Mouse (Mus musculus) ovary, postnatal 10 days (tissue): Measurements from ENCODE around the gene Tnrc6c.
A peak's percentile ranks its signal among the peaks of the same experiment; 100 is the strongest.

ENCODE experiments used
- DNase-seq: peaks from one replicate; pipeline ENCODE4 v3.0.0; 2022; ENCODE audit warnings: low spot score

Gene Tnrc6c

DNA sequence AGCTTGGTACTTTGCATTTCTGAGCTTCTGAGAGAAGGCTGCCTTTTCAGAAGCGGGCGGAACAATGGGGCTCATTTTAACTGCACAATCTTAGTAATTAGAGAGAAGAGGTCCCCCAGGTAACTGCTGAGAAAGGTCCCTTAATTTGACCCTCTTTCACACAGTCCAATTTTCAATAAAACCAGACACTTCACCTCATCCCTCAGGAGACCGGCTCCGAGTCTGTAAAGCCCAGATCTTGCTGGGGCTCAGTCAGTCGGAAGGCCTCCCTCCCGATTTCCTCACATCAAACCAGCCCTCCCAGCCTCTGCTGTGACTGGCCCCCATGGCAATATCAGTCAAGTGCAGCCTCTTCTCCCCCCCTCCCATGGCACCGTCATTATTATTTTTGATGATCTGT lies 15.7 kb upstream of the Tnrc6c start:
- DNase-seq: no peak

DNA sequence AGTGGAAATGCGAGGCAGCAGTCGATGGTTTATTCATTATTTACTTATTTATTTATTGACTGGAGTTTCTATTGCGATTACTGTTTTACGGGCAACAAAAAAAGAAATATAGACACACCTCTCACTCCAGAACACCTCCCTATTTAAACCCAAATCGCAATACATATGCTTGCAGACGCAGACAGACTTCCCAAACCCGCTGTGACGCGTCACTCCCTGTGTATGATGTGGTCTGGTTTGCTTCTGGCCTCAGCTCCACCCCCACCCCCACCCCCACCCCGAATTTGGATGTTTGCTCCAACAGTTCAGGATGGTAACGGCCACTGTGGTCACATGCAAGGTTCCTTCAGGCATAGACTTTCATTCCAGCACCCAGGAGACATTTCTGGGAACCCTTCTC lies 15.3 kb upstream of the Tnrc6c start:
- no peak for DNase-seq

DNA sequence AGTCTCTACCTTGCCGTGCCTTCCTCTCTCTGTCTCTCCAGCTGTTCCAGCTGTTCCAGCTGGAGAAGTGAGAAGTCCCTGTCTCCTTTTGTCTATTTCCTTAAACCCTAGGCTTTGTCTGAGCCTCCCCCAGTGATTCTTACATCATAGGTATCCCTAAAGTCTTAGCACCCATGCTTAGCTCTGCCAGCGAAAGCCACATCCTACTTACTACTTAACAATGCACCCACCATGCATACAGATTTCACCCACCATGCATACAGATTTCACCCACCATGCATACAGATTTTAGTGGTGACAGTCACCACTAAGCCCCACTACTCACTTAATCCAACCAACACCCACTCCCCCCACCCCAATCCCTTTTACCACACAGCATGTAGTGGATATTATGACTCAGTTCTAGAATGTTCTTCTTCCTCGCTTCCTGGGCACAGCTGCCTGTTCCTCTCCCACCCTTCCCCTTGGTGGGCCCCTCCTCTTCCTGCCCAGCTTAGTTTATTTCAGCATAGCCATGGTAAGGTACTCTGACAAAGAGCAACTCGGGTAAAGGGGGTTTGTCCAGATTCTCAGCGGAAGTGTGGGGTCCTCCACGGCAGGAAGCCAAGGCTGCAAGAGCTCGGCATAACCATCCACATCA lies 14.6 kb upstream of the Tnrc6c start:
- no peak for DNase-seq

DNA sequence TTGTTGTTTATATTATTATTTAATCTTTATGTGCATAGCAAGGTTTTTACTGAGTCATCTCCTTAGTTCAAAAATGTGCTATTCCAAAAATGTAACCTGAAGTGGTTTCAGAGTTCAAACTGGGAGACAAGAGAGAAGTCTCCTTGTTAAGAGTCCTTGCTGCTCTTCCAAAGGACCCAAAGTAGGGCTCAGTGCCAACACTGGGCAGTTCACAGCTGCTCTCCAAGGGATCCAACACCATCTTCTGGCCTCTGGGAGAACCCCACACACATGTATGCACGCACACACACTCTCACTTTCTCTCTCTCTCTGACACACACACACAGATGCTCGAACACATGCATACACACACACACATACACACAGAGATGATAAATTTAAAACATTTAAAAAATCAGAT lies 11.9 kb upstream of the Tnrc6c start:
- DNase-seq: no peak

DNA sequence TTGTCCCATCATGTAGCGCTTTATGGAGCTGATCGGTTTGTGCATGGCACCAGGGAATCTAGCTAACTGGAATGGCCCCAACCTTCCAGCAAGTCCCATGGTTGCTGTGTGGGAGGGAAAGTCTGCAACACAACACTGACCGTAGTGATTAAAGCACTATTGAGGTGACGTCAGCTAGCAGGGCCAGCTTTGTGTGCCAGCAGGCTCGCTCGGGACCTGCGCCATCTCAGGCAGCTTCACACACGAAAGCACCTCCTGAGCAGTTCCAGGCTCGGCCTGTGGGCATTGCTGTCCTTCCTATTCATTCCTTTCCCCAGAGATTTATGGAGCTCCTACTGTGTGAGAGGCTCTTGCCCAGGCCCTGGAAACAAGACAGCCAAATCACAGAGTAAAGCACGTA lies 10.8 kb upstream of the Tnrc6c start:
- no peak for DNase-seq

DNA sequence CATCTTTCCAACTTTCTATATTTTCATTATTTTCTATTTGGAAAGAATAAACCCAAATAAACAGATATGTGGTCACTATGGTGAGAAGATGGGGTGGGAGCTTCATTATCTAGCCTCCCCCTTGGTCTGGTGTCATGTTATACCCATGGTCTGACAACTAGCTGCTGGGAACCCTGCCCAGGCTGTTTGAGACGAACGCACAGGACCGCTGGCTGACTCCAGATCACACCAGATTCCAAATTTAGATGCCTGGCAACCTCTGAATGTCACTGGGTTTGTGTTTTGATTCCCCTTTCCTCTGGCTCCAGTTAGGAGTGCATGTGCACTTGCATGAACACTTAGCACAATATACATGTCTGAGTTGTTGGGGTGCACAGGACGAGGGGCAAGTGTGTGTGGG lies 7.3 kb upstream of the Tnrc6c start:
- DNase-seq: no peak

DNA sequence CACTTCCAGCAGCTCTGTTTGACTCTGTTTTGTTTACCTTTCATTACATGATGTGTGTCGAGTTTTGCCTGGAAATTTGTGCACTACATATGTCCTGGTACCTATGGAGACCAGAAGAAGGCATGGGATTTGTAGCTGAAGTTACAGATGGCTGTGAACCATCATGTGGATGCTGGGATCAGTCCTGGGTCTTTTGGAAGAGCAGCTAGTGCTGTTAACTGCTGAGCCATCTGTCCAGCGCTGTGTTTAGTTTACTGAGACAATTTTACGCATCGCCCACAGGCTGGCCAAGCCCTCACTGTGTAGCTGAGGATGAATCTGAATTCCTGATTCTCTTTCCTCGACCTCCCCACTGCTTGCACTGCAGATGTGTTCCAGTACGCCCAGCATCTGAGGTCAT lies 6.1 kb upstream of the Tnrc6c start:
- no peak for DNase-seq

DNA sequence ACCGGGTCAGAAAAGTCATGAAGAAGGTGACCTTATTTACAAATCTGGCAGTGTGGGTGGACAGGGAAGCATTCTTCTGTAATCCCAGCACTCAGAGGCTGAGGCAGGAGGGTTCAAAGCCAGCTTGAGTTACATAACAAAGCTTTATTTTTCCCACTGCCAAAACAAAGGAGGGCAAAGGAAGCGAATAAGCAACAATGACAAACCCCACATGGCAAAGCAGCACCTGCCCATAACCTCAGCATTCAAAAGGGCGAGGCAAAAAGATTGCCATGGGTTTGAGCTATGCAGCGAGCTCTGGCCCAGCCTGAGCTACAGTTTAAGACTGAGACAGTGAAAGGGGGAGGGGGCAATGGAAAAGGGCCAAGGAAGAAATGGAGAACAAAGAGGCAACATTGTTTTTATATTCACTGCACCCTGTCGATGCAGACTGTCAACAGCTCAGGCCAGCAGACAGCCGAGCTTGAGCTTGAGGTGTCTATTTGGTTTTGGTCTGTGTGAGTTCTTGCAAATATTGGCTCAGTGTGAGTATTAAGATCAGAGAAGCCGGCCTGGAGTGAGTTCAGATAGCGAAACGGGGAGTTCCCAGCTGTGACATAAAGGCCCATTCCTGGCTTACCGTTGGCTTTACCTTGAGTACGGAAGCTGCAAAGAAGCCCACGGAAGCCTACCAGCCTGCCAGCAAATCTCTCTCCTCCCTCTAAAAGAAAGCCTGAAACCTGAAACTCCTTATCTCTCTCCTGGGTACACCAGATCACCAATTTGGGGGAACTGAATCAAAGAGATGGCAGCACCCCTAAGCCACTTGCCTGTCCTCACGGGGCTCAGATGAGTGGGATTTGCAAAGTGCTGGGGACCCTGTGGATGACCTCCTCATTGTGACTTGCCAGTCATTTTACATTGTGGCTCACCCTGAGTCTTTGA lies 3.1 kb upstream of the Tnrc6c start:
- DNase-seq: no peak

DNA sequence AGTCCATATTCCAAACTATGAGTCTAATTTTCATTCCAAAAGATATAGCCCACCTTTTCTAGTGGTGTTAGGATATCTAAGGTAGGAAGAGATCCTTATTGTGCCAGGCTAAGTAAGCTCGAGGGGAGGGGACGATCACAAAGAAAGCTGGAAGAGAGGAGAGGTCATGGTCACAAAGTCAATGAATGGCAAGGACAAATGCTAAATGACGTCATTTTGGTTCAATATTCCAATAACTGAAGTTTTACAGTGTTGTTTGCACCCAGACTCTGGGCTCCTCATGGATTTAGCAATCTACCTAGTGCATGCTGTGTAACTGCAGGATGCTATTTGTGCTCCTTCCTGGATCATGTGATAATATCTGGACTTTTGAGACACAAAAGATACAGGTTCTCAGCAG lies 1.2 kb upstream of the Tnrc6c start:
- no peak for DNase-seq

DNA sequence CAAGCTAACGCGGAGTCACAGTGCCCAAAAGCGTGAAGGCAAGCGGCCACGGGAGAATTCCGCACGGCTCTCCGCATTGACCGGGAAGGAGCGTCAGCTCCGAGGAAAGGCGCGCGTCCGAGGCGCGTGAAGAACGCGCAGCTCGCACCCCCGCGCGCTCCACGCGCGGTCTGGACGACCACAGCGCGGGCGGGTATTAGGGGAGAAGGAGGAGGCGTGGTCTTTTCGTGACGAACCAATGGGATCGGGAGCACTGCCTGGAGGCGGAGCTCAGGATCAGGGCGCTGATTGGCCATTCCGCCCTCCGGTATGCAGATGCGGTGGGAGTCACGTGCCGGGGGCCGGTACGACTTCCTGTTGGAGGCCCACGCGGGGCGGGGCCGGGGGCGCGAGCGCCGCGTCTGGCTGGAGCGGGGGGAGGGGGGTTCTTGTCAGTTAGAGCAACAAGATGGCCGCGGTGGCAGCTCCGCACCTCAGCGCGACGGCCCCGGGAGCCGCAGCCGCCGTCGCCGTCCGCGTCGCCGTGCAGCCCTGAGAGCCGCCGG lies 363 bp downstream of the Tnrc6c start:
- DNase-seq: peak; percentile 96

DNA sequence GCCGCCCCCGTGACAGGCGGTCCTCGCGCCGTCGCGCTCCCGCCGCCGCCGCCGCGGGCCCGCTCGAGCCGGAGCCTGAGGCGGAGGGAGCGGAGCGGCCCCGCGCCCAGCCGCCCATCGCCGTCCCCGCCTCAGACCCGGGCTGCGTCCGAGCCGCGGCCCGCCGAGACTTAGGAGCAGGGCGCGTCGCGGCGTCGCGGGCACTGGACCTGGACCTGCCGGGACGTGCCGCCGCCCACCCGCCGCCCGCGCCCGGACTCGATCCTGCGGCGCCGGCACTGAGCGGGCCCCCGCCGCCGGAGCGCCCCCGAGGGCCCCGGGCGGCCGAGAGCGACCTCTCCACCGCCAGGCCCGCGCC lies 824 bp downstream of the Tnrc6c start:
- no peak for DNase-seq

DNA sequence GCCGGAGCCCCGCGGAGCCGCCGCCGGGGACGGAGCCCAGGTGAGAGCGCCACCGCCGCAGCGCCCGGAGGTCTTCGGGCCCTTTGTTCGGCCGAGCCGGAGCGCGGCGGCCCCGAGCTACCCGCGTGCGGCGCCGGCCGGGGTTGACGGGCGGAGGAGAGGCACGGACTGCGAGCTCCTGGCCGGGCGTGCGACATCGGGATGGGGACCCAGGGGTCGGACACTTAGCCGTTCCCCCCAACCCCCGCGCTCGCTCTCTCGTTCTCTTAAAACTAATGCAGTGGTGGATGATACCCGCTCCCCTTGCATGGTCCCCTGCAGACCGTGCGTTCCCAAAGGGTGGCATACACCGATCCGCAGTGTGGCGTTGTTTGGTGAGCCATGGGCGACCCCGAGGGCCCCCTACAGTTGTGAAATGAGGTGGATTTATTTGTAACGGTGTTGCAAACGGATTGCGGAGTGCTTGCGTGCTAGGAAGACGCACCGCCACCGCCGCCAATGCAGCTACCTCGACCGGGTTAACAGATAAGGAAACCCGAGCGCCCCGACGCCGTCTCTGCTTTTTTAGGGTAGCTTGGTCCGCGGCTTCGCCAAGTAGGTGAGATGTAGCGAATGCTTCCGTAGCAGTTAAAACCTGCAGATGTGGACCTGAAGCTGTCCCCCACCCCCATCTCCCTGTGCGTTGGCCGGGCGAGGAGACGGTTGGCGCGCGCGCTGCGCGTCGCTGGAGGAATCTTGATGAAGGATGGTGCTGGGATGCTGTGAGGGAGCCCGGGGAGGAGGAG lies 1.4 kb downstream of the Tnrc6c start:
- peak; percentile 16 for DNase-seq

DNA sequence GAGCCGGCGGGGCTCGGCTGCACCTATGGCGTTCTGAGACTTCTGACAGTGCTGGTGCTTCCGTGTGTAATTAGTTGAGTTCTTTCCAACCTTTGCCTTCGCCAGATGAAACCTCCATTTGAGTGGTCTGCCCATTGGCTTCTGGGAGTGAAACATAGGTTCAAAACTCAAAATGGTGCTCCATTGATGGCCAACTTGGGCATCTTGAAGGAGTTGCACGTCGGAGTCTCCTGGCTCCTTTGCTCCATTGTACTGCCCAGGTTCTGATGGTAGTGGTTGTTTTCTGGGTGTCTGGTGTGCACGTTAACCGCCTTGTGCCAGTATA lies 1.9 kb downstream of the Tnrc6c start:
- no peak for DNase-seq

DNA sequence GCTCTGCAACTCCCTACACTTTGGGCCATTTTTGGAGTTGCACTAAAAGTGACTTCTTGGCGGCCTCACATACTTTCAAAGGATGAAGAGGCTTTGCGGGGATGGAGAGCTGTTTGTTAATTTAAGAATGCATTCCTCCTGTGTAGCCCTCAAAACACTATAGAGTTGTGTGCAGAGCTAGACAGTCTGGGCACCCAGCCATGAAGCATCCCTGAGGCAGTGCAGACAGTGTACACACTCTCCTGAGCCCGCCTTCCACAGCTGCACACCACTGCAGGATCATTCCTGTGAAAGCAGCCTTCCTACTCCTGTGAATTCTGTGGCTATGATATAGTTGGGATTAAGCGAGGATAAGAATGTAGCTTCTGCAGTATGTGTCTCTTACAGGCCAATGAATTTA lies 4.9 kb downstream of the Tnrc6c start:
- DNase-seq: no peak

DNA sequence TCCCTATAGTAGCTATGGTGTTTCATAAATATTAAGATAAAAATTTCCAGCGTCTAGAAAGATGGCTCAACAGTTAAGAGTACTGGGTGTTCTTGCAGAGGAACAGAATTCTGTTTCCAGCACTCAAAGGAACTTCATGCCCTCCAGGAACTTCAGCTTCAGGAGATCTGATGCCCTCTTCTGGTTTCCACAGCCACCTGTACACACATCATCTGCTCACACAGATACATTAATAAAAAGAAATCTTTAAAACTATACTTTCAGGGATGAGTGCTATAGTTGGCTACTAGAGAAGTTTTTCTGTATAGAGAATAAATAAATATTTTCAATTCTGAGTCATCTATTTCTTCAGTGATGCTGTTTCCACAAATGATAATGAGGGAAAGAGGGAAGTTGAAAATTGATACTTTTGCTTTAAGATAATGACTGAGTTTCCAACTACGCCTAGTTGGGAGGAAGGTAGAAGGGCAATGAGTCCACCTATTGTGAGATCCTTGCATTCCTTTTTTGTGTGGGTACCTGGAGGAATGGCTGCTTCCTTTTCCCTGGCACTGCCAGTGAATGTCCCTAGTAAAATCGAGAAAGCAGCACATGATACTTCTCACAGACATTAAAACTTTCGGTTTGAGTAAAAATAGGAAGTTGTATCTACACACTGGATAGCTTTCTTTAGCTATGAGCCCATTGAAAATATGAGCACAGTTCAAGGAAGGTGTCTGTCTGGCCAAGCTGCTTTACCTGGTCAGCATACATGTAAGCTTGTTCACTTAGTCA lies 9.1 kb downstream of the Tnrc6c start:
- no peak for DNase-seq

DNA sequence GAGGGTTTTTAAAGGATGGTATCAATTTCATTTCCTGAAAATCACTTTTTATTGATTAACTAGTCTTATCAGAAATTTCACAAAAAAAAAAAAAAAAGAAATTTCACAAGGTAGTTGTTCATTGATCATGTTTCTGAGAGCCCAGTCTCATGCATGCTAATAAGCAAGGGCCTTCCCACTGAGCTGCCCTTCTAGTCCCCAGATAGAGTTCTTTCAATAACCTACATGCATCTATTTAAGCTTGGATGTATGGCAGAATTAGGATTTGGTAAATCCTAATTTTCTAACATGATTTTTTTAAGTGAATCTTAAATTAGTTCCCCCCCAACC lies 9.7 kb downstream of the Tnrc6c start:
- no peak for DNase-seq

DNA sequence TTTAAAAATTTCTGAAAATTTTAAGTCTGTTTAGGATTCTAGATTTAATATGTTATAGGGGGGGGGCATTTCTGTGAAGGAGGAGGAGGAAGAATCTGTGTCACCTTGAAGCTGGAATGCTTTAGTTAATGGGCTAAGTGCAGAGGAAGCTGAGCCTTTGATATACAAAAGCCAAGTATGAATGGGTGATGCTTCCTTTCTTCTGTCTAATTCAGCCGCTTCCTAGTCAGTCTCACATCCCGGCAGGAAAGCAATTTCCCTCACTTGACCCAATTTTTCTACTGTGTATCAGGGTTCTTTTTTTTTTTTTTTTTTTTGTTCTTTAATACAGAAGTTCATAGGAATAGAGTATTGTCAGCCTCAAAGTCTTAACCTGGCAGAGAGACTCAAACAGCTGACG lies 11.1 kb downstream of the Tnrc6c start:
- no peak for DNase-seq

DNA sequence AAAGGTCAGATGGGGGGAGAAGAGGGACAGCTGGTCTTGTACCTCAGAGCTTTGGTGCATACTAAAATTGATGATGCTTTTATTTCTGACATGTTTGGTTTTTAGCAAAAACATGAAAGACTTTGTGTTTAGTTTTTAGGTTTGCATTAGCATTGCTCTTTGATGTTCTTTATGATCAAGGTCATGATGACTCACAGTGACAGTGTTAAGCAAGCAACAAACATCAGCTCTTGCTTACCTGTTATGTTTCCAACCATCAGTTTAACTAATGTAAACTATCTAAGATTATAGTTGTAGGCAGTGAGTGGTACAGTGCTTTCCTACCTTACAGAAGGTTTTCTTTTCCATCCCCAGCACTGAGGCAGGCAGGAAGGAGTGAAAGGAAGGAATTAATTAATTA lies 12.5 kb downstream of the Tnrc6c start:
- DNase-seq: no peak

DNA sequence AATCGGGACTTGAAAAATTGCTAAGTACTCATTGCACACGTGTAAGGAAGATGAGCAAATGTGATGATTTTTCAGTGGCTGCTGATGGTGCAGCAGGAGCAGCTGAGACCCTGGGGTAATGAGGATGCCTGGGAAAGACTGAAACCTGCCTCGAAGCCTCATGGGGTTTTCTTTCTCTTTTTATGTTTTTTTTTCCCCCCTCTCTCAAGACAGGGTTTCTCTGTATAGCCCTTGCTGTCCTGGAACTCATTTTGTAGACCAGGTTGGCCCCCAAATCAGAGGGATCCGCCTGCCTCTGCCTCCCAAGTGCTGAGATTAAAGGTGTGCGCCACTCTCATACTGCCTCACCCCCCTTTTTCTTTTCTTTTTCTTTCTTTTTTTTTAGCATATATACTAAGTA lies 13.1 kb downstream of the Tnrc6c start:
- DNase-seq: no peak

DNA sequence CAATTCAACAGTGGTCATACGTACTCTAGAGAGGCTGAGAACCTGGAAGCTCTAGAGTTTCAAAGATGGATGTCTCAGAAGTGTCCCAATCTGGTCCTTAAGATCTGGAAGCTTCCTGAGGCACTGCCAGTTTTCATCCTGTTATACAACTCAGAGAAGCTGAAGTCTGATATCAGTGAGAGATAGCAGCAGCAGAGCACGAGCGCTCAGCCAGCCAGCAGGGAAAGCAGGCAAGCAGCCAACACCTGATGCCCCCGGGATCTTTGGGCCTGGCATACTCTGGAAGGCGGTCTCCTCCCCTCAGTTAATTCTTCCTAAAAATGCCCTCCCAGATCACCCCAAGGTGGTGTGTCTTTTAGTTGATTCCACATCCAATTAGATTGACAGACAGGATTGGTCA lies 13.7 kb downstream of the Tnrc6c start:
- no peak for DNase-seq

DNA sequence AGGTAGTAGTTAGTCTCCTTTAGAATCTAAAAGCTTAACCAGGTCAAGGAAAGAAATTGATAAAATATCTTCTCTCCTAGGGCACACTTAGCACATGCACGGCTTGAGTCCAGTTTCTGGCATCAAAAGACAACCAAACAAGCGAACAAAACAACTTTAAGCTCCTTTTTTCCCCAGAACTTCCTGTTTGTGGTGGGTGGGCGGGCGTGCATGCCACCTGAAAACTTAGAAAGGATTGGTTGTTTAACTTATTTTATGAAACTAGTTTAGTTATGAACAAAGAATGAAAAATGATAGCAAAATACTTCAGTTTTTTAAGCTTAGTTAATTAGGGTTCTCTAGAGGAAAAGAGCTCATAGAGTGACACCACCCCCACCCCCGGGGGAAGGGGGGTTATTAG lies 17.5 kb downstream of the Tnrc6c start:
- DNase-seq: no peak

DNA sequence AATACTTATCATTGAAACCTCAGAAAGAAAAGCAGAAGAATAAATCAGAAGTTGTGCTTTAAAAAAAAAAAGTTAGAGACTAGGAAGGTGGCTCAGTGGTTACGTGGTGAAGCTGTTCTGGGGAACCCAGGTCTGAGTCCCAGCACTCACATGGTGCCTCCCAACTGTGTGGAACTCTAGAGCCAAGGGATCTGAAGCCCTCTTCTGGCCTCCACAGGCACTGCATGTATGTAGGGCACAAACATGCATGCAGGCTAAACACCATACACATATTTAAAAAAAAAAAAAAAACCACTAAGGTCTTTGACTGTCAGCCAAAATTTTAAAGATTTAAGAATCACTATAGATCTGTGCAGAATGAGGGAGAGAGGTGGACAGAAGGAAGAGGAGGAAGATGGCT lies 20.4 kb downstream of the Tnrc6c start:
- no peak for DNase-seq
